Mouse (Mus musculus): ENCODE results near the gene Sec1.

Sec1 gene

DNA sequence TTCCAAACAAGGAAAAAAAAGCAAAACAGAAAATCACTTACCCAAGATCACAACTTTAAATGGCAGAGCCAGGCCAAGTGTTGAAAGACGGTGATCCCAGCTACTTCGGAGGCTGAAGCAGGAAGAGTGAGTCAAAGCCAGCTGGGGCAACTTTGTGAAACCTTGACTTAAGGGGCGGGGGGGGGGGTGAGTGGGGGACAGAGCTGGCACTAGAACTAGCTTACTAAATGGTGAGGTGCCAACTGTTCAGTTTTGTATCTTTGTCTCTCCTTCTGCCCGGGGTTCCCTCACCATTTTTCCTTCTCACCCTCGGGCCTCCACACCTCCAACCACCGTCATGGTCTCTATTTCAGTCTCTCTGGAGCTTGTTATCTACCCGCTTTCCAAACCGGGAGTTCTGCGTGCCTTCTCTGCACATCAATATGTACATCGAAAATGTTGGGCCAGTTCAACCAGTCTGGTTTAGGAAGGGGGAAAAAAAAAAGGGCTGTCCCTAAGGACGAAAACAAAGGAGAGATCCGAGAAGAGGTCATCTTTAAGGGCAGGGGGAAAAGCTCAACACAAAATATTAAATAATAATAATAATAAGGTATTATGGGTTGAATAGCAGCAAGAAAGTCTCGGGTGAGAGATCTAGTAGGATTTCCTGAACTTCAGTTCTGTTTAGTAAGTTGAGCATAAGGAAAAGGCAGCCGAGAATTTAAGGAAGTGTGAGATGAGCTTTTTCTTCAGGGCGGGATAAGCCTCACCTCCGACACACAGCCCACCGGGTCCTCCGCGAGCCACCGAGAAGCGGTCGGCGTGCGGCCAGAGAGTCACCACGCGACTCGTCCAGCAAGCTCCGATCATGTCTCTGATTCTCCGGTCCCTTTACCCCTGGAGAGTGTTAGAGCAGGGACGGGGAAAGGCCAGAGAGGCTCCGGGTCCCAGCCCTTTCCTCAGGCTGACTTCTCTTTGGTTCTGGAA is 23.0 kb upstream of the Sec1 start:
- DNase-seq = peak in 1 of 2 experiments; percentile 15

- DNase-seq = no peak
Observed at GRCm38 (mm10) chr7:45716460-45716857, 22.3 kb upstream of the Sec1 start.

- DNase-seq = no peak
Observed at GRCm38 (mm10) chr7:45715741-45716459, 21.7 kb upstream of the Sec1 start.

GRCm38 (mm10) chr7:45715090-45715708 is 21.0 kb upstream of the Sec1 start, which contains the start of gene Rpl18:
Gene Rpl18 (plus strand): TSS chr7:45715457.
- peak; percentile 99 for DNase-seq

DNA sequence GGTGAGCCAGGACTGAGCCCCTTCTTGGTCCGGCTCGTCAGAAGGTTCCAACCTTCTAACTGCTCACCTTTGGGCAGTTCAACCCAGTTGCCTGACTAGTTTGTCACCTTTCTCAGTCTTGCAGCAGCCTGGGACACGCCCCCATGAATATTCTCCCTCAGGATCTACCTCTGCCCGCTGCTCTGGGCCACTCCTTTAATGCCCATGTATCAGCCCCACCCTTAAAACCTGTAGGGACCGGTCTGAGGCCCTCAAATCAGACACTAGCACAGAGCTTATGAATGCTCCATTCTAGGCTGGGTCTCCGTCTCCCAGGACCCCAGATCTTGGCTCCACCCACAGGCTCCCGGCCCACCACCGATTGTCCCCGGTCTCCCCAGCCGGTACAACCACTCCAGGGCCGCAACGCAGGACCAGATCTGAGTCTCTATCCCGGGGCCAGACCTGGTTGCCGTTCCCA is 20.5 kb upstream of the Sec1 start:
- peak in 1 of 2 experiments; percentile 29 for DNase-seq

DNA sequence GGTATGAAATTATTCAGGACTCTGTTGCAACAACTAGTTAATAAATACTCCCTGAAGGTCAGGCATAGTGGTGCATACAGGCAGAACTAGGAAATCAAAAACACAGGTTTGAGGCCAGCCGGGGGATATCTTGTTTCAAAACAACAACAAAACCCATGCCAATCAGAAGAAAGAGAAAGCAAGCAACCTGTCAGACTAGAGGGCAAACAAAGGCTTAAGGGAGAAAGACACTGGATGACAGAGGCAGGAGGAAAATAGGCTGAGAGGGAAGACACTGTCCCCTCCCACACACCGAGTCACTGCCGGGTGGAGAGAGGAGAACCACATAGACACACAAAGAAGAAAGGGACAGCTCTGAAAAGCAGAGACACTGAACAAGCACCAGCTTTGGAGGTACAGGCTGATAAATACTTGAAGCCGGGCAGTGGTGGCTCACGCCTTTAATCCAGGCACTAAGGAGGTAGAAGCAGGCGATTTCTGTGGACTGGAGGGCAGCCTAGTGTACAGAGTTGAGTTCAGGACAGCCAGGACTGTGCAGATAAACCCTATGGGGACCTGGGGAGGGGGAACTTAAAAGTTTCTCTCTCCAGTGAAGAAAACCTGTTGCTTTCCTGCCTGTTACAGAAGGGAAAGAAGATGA is 19.8 kb upstream of the Sec1 start:
- no peak for DNase-seq

DNA sequence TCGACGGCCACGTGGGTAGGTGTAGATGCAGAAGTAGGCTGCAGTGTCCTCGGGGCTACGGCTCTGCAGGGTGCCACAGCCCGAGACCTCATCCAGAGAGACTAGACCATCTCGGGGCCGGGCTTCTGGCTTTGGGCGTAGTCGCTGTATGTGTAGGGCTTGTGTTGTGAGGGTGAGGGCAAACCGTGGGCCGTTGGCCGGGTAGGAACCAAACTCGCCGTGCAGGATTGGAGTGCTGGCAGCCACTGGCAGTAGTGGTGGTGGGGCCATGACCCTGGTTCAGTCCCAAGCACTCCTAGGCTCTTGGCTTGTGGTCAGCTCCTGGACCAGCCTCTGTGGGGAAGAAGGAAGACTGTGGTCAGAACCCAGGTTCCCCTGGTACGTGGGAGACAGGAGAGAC is 19.2 kb upstream of the Sec1 start:
- peak in 1 of 2 experiments; percentile 35 for DNase-seq

DNA sequence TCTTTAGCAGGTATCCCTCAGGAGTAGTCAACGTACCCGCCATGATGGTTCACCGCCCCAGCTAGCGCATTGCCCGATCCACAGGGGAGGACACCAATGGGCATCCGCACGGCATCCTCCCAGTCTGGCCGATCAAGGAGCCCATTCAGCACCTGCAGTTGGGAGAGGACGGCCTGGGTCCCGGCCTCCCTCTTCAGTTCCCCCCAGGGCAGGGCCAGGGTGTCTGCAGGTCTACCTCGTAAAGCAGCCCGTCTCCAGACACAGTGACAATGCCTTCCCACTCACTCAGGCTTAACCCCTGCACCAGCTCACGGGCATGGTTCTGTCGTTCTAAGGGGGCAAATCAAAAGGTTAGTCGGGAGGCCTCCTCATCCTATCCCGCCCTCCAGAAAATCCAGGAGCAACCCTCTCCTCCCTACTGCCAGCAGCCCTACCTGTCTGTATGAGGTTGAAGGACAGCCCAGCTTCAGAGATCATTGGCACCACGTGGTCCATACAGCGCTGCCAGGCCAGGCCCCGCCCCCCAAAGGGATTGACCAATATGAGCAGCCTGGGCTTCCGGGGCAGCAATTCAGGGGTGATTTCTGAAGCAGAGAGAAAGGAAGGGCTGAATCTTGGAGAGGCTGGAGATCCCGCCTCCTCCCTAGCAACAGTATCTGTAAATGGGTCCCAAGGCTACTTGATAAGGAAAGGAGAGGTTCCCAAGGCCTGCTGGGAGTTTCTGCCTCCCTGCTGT is 18.0 kb upstream of the Sec1 start:
- DNase-seq = peak; percentile 39 to 69

DNA sequence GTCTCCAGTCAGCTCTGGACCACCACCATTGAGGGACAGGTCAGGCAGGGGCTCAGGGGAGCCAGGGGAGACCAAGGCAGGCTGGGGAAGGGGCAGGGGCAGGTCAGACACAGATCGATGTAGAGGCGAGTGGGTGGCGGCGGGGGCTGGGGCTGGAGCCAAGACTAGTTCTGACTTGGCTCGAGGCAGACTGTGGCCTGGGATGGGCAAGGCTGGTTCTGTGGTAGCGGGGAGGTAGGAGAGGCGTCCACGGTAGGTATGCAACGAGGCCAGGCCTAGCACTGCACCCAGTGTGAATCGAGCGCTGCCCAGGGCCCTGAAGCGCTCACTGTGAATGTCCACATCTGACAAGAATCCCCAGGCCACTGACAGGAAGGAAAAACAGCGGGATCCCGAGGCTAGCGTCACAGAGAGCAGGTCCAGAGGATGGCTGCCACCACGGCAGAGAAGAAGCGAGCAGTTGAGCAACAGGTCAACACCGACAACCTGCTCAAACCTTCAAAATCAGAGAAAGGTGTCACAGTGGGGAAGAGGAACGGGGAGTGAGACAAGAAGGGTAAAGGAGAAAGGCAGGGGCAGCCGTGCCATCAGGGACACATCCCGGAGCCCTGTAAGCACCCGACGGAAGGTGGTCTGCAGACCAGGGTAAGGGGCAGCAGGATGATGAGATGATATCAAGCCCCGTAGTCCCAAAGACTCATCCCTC is 17.3 kb upstream of the Sec1 start:
- peak; percentile 22 to 46 for DNase-seq

- peak; percentile 21 to 25 for DNase-seq
Observed at GRCm38 (mm10) chr7:45710477-45711191, 16.4 kb upstream of the Sec1 start.

- peak in 1 of 2 experiments; percentile 26 for DNase-seq
Observed at GRCm38 (mm10) chr7:45709677-45710355, 15.6 kb upstream of the Sec1 start.

DNA sequence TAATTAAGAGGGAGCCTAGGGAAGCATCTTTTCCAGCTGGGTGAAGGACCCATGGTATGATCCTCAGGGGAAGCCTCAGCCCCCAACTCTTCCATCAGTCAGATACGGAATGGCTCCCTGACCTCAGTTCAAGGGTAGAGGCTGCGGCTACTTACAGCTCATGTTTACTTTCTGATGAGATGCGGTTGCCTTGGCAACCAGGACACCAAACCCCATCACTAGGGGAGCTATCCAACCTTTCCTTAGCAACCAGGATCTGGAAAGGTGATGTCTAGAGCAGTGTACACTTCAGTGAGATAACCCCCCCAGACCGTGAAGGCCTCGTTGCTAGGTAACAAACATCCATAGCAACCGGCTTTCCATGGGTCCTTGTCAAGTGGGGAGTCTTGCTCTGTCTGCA is 14.8 kb upstream of the Sec1 start:
- DNase-seq = peak; percentile 40

- peak; percentile 43 to 45 for DNase-seq
Observed at GRCm38 (mm10) chr7:45708221-45708761, 14.1 kb upstream of the Sec1 start.

DNA sequence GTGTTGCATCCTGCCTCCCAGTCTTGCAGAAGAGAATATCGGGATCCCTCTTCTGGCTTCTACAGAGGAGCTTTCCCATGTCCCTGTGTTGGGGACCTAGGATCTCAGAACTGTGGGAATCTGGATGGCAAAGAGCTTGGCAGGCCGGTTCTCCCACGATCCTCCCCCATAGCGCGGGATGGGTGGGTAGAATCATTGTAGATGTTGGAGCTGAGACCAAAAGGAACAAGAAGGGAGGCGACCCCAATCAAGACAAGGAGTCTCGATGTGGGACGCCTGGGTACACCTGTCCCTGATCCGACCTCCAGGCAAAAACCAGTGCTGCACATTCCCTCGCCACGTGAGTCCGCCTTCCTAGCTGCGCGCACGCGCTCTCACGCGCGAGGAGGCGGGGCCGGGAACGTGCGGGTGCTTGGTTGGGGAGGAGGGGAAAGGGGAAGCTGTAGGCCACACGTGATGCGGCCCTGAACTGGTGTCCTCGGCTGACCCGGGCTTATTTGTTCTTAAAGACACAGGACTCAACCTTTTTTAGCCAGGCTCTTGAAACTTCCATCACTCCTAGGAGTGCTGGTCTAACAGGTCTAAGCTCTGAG is 13.3 kb upstream of the Sec1 start:
- DNase-seq = peak; percentile 97 to 98

GRCm38 (mm10) chr7:45706721-45707241 is 12.6 kb upstream of the Sec1 start:
- peak; percentile 90 to 94 for DNase-seq

GRCm38 (mm10) chr7:45705873-45706281 is 11.7 kb upstream of the Sec1 start:
- peak; percentile 78 to 91 for DNase-seq

GRCm38 (mm10) chr7:45705443-45705864 is 11.3 kb upstream of the Sec1 start:
- DNase-seq = no peak

GRCm38 (mm10) chr7:45704730-45705442 is 10.7 kb upstream of the Sec1 start, which contains the start of gene Dbp:
Gene Dbp (plus strand): TSS chr7:45705088.
- peak; percentile 98 to 99 for DNase-seq

Measured in cerebellum, postnatal 14 days (tissue).